Mouse (Mus musculus) C2C12 (cell line): ENCODE results near the gene Med12l.

ENCODE experiments used
- CTCF ChIP-seq: IDR thresholded peaks from one replicate; pipeline ENCODE4 v1.5.1; 2011; ENCODE audit not compliant: control insufficient read depth, insufficient read depth, insufficient read length
- MYOG ChIP-seq: IDR thresholded peaks from one replicate; pipeline ENCODE4 v1.6.1; 2011; ENCODE audit not compliant: control insufficient read depth, insufficient read length; ENCODE audit errors: extremely low read depth

DNA sequence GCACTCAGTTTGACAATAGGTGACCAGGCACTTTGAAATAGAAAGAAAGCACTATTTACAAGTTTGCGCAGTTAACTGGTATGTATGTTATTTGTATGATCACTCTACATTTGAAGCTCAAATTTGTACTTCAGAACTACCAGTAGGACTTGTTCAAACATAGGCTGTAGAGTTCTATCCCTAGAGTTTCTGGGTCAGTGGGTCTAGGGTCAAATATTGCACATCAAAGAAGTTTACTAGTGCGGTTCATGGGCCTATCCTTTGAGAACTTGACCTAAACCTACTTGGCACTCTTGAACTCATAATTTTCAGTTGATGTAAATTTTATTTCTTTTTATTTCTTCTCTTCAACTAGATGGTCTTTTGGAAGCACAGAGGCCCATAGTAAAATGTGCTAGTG lies 145.0 kb downstream of the Med12l start:
- TF ChIP-seq CTCF (no peak), MYOG (no peak)
